Mouse (Mus musculus): Measurements from ENCODE around the gene Gm49322.

DNA sequence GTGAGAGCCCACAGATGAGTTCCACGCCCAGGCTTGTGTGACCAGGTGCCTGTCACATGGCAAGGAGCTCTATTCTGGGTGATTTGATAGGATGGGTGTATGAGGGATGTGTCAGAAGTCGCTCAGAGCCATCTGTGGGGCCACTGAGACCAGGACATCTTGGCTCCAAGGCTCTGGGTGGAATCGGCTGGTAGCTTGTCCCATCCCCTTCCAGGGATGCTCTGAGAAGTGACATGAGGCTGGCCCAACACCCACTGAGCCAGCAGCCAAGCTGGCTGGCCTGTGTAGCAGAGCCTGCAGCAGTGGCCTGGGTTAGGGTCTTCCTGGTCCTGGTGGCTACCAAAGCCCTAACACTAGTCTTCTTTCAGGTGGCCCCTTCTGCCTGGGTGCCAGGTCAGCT is 2.6 kb downstream of the Gm49322 start:
- TF ChIP-seq CTCF (IDR thresholded peaks at IDR 0.05) (no peak), EP300 (IDR thresholded peaks at IDR 0.05) (no peak)

Measured in lung, postnatal 0 days (tissue).